Mouse (Mus musculus) midbrain, embryonic 10.5 days (tissue): Measurements from ENCODE around the gene Aplnr. TPM values are rescaled to one million over a fixed set of nuclear protein-coding genes. Genes with fewer than 3 reads are reported as not detected.
A peak's percentile ranks its signal among the peaks of the same experiment; 100 is the strongest.

ENCODE experiments used
- DNase-seq: peaks from one replicate; pipeline ENCODE4 v3.0.0-alpha.2; 2017; ENCODE audit warnings: low spot score
- H3K27ac ChIP-seq: fragments of 300-500 bp; sonication (generic); replicated peaks from 2 replicates; pipeline ENCODE4 v1.5.1; 2016; ENCODE audit warnings: mild to moderate bottlenecking
- H3K27me3 ChIP-seq: fragments of 300-500 bp; sonication (generic); 2 replicates; pipeline ENCODE4 v1.6.1; 2016; ENCODE audit warnings: low read depth, mild to moderate bottlenecking; ENCODE audit not compliant: poor library complexity, severe bottlenecking
- H3K36me3 ChIP-seq: fragments of 300-500 bp; sonication (generic); 2 replicates; pipeline ENCODE4 v1.6.1; 2016; ENCODE audit warnings: mild to moderate bottlenecking, moderate library complexity
- H3K4me1 ChIP-seq: fragments of 300-500 bp; sonication (generic); 2 replicates; pipeline ENCODE4 v1.6.1; 2016
- H3K4me3 ChIP-seq: fragments of 300-500 bp; sonication (generic); 2 replicates; pipeline ENCODE4 v1.5.1; 2016; ENCODE audit warnings: mild to moderate bottlenecking, moderate library complexity
- H3K9me3 ChIP-seq: fragments of 300-500 bp; sonication (generic); replicated peaks from 2 replicates; pipeline ENCODE4 v1.6.1; 2016; ENCODE audit warnings: mild to moderate bottlenecking
- WGBS: fragments of 180-500 bp; shearing (Covaris S2); methylation state at CpG from one replicate; pipeline ENCODE4 v1.1.7; 2016; 5-methylcytosine and 5-hydroxymethylcytosine counted together
- polyA plus RNA-seq: library from polyadenylated mRNA; unstranded; fragments of >200 nt; fragmentation: Nextera tagmentation; extraction: Ambion mirVana; gene quantifications from 2 replicates; pipeline ENCODE4 v1.2.1, GENCODE M21; 2016

The Aplnr gene
- polyA plus RNA-seq, 1 experiment from 2014 or later: 35.2 TPM

DNA sequence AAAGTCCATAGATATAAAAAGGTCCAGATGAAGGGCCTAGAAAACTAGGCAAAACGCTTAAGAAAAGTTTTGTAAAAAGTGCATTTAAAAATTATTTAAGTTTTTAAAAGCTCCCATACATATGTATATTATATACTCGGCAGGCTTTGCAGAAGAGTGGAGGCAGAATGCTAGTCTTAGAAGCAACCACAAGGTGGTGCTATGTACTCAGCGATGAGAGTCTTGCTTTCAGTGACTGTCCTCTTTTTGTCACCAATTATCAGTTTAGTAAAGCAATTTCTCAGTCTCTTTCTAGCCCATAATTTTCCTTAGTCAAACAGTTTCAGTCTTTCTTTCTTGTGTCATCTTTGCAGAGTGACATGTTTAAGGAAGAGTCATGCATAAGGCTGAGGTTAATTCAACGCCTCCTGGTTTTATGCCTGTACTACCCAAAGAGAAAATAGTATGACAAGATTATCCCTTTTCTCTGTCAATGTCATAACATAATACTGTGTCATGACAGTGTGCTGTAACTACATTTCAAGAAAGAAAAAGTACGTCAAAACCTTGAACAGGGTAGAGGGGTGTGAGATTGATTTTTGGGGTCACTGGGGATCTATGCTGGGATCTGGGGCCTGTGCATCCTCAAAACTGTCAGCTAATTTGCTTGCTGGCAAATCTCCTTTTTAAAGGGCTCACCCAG lies 12.7 kb upstream of the Aplnr start:
- Histone ChIP-seq H3K36me3 (no peaks in the 10 kb centered on the region), H3K27me3 (no peaks in the 10 kb centered on the region), H3K27ac (no peak overlapping the region), H3K4me1 (no peaks in the 10 kb centered on the region), H3K9me3 (no peaks in the 10 kb centered on the region), H3K4me3 (no peak overlapping the region)
- 35% methylated on average over 5 of the region's 5 CpGs for WGBS
- no peak for DNase-seq

DNA sequence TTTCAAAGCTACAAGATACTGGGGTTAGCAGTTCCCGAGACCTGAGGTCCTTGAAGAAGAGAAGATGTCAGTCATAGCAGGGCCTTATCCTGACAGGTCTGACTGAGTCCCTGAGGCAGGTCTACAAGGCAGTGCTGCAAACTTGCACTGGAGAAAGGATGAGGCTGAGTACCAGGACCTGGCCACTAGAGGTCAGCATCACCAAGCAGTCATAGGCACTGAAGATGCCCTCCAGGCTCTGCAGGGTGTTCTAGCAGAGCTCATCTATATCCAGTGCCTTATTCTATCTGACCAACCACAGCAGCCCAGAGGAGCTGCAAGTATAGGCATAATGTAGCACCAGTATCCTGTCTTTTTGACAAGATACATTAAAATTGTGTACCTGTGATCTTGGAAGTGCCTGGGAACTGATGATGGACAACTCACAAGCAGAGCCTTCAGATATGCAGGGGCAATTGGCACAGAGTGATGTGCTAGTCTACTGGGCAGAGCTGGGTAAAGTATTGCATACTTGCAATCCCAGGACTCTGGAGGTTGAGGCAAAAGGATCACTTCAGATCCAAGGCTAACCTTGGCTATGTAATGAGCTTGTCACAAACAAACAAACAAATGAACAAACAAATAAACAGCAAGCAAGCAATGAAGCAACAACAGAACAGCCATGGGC lies 12.0 kb upstream of the Aplnr start:
- peak; percentile 72 for DNase-seq
- H3K27ac ChIP-seq: no peak overlapping the region
- H3K4me3 ChIP-seq: no peak overlapping the region
- WGBS: 21% methylated on average over 1 of the region's 1 CpGs
- H3K9me3 ChIP-seq: no peaks in the 10 kb centered on the region
- no peaks in the 10 kb centered on the region for H3K36me3 ChIP-seq
- no peaks in the 10 kb centered on the region for H3K4me1 ChIP-seq
- H3K27me3 ChIP-seq: no peaks in the 10 kb centered on the region

DNA sequence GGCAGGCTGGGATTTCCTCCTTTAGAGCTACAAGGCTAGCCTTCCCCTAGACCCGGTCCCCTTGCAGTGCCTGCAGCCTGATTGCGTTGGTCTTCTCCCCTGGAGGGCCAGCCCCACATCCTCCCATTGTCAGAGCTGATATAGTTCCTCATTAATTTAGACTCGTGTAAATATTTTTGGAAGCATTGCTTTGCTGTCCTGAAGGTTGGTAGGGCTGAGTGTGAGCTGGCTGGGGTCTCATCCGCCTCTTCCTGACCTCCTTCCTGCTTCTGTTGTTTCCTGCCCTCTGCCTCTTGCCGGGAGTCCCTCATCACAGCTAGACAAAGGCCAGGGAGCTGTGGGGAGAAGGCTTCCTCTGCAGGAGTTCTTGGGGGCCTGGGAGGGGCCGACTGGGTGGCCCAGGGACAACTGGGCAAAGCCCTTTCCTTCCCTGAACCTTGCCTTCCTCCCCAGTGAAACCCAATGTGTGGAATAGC lies 6.5 kb upstream of the Aplnr start:
- H3K27me3 ChIP-seq: no peaks in the 10 kb centered on the region
- no peak overlapping the region for H3K4me3 ChIP-seq
- H3K9me3 ChIP-seq: no peaks in the 10 kb centered on the region
- peak; percentile 12 for DNase-seq
- peaks cover 22% of the 10 kb centered on the region for H3K4me1 ChIP-seq
- WGBS: 46% methylated on average over 6 of the region's 6 CpGs
- peak overlapping the region; percentile 63; the same call in 1 of the 2 replicates for H3K27ac ChIP-seq
- no peaks in the 10 kb centered on the region for H3K36me3 ChIP-seq

DNA sequence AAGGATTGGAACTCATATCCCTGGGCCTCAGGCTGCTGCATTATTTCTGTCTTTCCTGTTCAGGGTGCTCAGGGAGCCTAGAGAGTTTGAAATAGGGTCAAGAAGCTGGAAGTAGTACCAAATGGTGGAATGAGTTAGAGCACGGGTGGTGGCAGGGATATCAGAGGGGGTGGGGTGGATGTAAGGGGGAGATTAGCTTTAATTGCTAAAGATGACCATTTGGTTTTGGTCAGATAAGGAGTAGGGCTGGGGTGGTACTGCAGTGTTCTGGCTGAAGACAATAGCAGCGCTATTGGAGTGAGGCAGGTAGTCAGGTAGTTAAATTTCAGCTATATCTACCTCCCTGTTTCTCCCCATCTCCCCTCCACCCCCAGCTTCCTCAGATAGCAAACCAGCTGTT lies 4.8 kb upstream of the Aplnr start:
- H3K27me3 ChIP-seq: no peaks in the 10 kb centered on the region
- H3K9me3 ChIP-seq: no peaks in the 10 kb centered on the region
- H3K27ac ChIP-seq: peak overlapping the region; percentile 63; the same call in 1 of the 2 replicates
- no peaks in the 10 kb centered on the region for H3K36me3 ChIP-seq
- H3K4me1 ChIP-seq: peaks cover 29% of the 10 kb centered on the region
- WGBS: 20% methylated on average over 2 of the region's 2 CpGs
- no peak overlapping the region for H3K4me3 ChIP-seq
- DNase-seq: no peak

DNA sequence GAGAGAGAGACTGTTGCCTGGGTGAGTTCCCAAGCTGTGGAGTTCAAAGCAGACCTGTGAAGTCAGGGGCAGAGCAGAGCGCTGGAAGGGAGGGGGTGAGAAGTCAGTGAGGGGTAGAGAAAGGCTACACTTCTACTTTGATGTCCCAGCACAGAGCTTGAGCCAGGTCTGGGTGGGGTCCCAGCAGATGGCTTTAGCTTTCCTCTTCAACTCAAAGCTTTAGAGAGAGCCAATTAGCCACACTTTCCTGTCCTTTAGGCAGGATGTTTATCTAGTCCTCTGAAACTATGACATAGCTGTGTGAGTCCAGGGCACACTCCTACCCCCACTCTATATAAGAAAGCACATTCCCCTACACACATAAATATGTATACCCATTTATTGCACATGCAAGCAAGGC lies 4.3 kb upstream of the Aplnr start:
- peaks cover 32% of the 10 kb centered on the region for H3K4me1 ChIP-seq
- peak overlapping the region; percentile 63; the same call in 1 of the 2 replicates for H3K27ac ChIP-seq
- no peaks in the 10 kb centered on the region for H3K27me3 ChIP-seq
- 0% methylated on average over 1 of the region's 1 CpGs for WGBS
- H3K36me3 ChIP-seq: no peaks in the 10 kb centered on the region
- no peaks in the 10 kb centered on the region for H3K9me3 ChIP-seq
- DNase-seq: no peak
- H3K4me3 ChIP-seq: no peak overlapping the region

DNA sequence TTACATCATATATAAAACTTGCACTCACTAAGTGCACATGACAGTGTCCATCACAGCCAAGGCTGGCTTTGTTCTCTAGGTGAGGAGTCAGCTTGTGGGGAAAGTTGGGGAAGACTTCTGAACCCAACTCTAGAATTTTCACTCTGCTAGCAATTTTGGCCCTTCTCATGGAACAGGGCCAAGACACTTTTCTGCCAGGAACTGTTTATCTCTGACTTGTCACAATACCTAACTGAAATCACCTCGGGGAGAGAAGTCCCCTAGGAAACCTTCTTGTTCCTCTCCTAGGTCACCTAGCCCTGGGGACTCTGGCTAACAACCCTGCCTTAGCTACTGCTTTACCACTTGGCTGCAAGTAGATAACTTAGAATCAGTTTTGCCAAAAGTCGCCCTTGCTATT lies 3.8 kb upstream of the Aplnr start:
- H3K27ac ChIP-seq: no peak overlapping the region
- H3K27me3 ChIP-seq: no peaks in the 10 kb centered on the region
- WGBS: 73% methylated on average over 2 of the region's 2 CpGs
- H3K36me3 ChIP-seq: no peaks in the 10 kb centered on the region
- no peak for DNase-seq
- H3K4me1 ChIP-seq: peaks cover 32% of the 10 kb centered on the region
- no peaks in the 10 kb centered on the region for H3K9me3 ChIP-seq
- no peak overlapping the region for H3K4me3 ChIP-seq

DNA sequence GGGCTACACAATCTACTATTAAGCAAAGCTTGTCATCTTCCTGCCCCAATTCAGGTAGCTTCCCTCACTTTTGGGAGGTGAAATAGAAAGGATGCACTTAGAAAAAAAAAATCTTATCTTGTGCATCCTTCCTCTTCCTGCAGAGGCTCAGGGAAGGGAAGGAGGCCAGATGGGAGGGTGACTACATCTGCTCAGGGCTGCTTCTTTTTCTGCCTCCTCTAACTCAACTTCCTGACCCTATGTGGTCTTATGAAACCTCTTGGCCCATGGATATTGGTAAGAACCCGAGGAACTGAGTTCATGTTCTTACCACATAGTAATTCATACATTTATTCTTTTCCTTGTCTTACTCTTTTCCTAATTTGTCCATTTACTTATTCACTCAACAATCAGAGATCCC lies 926 bp upstream of the Aplnr start:
- H3K27ac ChIP-seq: no peak overlapping the region
- WGBS: 74% methylated on average over 1 of the region's 1 CpGs
- no peaks in the 10 kb centered on the region for H3K36me3 ChIP-seq
- peaks cover 29% of the 10 kb centered on the region for H3K4me1 ChIP-seq
- no peaks in the 10 kb centered on the region for H3K27me3 ChIP-seq
- H3K9me3 ChIP-seq: no peaks in the 10 kb centered on the region
- no peak overlapping the region for H3K4me3 ChIP-seq
- DNase-seq: no peak

DNA sequence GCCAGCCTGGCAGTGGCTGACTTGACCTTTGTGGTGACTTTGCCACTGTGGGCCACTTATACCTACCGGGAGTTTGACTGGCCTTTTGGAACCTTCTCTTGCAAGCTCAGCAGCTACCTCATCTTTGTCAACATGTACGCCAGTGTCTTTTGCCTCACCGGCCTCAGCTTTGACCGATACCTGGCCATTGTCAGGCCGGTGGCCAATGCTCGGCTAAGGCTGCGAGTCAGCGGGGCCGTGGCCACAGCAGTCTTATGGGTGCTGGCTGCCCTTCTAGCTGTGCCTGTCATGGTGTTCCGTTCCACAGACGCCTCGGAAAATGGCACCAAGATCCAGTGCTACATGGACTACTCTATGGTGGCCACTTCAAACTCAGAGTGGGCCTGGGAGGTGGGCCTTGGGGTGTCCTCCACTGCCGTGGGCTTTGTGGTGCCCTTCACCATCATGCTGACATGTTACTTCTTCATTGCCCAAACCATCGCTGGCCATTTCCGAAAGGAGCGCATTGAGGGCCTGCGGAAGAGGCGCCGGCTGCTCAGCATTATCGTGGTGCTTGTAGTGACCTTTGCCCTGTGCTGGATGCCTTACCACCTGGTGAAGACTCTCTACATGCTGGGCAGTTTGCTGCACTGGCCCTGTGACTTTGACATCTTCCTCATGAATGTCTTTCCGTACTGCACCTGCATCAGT lies 951 bp downstream of the Aplnr start:
- whole genome bisulfite sequencing: 84% methylated on average over 21 of the region's 21 CpGs
- Histone ChIP-seq H3K4me1 (peaks cover 10% of the 10 kb centered on the region), H3K27me3 (no peaks in the 10 kb centered on the region), H3K36me3 (no peaks in the 10 kb centered on the region), H3K4me3 (peak overlapping the region; percentile 27; the same call in 1 of the 2 replicates), H3K9me3 (no peaks in the 10 kb centered on the region), H3K27ac (no peak overlapping the region)
- DNase-seq: no peak

DNA sequence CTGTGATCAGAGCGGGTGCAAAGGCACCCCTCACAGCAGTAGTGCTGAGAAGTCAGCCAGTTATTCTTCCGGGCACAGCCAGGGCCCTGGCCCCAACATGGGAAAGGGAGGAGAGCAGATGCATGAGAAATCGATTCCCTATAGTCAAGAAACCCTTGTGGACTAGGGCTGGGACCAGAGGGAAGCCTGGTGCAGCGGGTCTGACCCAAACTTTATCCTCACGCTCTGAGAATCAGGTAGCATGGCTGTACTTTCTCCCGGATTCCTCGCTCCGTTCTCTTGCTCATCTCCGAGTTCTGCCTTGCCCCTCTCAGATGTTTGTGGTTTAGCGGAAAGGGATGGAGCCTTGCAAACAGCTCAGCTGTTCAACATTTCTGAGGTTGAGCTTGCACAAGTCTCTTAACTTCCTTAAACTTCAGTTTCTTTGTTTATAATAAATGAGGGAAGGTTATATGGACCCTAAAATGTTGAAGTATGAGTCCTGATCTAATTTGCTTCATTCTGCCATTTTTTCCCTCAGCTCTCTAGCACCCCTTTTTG lies 1.6 kb downstream of the Aplnr start:
- Histone ChIP-seq H3K4me3 (peak overlapping the region; percentile 27), H3K27ac (0 out of 2 replicates have a peak overlapping the region, but pooled peaks have one; percentile 13)
- WGBS: 73% methylated on average over 10 of the region's 10 CpGs

DNA sequence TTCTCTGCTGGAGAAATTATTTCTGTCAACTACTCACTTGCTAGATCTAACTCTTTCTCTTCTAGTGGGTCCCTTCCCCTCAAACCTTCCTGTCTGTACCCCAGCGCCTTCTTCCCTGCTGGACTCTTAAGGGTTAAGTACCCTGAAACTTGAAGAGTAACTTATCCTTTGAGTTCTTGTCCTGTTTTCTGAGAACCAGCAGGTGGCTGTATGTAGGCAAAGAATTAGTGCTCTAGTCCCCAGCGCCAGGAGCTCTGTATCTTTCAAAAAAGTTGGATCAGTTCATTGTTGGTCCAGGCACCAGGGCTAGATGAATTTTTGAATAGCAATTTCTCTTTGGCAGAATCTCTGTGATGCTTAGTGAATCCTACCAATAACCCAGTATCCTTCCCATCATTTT lies 2.1 kb downstream of the Aplnr start:
- H3K4me3 ChIP-seq: peak overlapping the region; percentile 11; the same call in 1 of the 2 replicates
- no peak for DNase-seq
- 33% methylated on average over 2 of the region's 2 CpGs for WGBS
- H3K27ac ChIP-seq: no peak overlapping the region
- no peaks in the 10 kb centered on the region for H3K36me3 ChIP-seq
- H3K27me3 ChIP-seq: no peaks in the 10 kb centered on the region
- H3K9me3 ChIP-seq: no peaks in the 10 kb centered on the region
- peaks cover 10% of the 10 kb centered on the region for H3K4me1 ChIP-seq

More for the DNA sequence above, 1.6 kb downstream of the Aplnr start:
- no peak for DNase-seq
- Histone ChIP-seq H3K9me3 (no peaks in the 10 kb centered on the region), H3K36me3 (no peaks in the 10 kb centered on the region), H3K27me3 (no peaks in the 10 kb centered on the region), H3K4me1 (peaks cover 10% of the 10 kb centered on the region)

DNA sequence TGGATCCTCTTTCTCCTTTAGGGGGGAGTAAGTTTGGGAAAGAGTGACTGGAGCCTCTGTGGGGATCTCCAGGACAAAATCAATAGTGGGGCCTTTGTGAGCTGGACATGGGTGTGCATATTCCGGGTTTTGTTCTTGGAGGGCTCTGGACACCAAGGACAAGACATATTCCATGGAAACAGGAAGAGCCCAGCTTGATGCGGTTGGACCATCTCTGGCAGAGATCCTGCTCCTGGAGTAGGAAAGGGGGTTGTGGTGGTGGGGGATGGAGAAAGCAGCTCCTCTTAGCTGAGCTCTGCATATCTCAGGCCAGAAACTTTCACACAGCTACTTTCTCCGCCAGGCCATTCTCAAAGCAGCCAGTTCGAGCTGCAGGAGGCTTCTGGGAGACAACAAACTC lies 3.4 kb downstream of the Aplnr start:
- no peaks in the 10 kb centered on the region for H3K36me3 ChIP-seq
- H3K4me3 ChIP-seq: no peak overlapping the region
- H3K4me1 ChIP-seq: peaks cover 10% of the 10 kb centered on the region
- H3K27ac ChIP-seq: no peak overlapping the region
- no peaks in the 10 kb centered on the region for H3K9me3 ChIP-seq
- H3K27me3 ChIP-seq: no peaks in the 10 kb centered on the region
- no peak for DNase-seq
- 62% methylated on average over 4 of the region's 4 CpGs for WGBS

DNA sequence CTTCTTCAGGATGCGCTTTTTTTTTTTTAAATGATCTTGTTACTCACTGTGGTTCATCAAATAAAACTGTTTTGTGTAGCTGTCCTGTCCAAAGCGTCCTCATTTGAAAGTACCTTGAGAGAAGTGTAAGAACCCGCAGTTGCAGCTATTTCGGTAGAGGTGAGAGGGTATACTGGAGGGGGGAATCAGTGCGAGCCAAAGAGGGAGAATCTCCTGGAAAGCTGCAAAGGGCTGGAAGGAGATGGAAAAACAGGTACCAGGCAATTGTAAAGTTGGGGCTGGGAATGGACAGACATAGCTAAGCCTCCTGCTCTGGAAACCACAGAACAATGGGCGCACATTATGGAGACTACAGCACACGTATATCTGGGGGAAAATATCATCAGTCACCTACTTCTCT lies 3.8 kb downstream of the Aplnr start:
- H3K4me3 ChIP-seq: no peak overlapping the region
- no peak for DNase-seq

More for the DNA sequence above, 3.8 kb downstream of the Aplnr start:
- Histone ChIP-seq H3K27me3 (no peaks in the 10 kb centered on the region), H3K36me3 (no peaks in the 10 kb centered on the region), H3K27ac (no peak overlapping the region), H3K4me1 (peaks cover 10% of the 10 kb centered on the region), H3K9me3 (no peaks in the 10 kb centered on the region)
- 70% methylated on average over 7 of the region's 7 CpGs for WGBS
